Mouse (Mus musculus) midbrain, embryonic 13.5 days (tissue): ENCODE results near the gene Gprasp1. TPM values are rescaled to one million over a fixed set of nuclear protein-coding genes. Genes with fewer than 3 reads are reported as not detected.
"Not testable (repeated sequence)": the region's sequence is repeated elsewhere in the genome, so short reads cannot be mapped to it uniquely, and the experiment has no call there.

Experiments used
- ATAC-seq: fragments of 200-750 bp; cut with Nextera tagmentation; 2 replicates; pipeline ENCODE4 v1.8.0; 2017; ENCODE audit warnings: mild to moderate bottlenecking, moderate TSS enrichment, moderate library complexity
- H3K27ac ChIP-seq: fragments of 300-500 bp; sonication (generic); 2 replicates; pipeline ENCODE4 v1.5.1; 2015; ENCODE audit warnings: inconsistent platforms, mild to moderate bottlenecking, moderate library complexity
- H3K27me3 ChIP-seq: fragments of 300-500 bp; sonication (generic); 2 replicates; pipeline ENCODE4 v1.6.1; 2015; ENCODE audit warnings: mild to moderate bottlenecking, inconsistent platforms
- H3K36me3 ChIP-seq: fragments of 300-500 bp; sonication (generic); 2 replicates; pipeline ENCODE4 v1.6.1; 2015; ENCODE audit warnings: mild to moderate bottlenecking, inconsistent platforms
- H3K4me1 ChIP-seq: fragments of 300-500 bp; sonication (generic); replicated peaks from 2 replicates; pipeline ENCODE4 v1.6.1; 2015; ENCODE audit warnings: inconsistent platforms
- H3K4me2 ChIP-seq: fragments of 300-500 bp; sonication (generic); replicated peaks from 2 replicates; pipeline ENCODE4 v1.6.1; 2015; ENCODE audit warnings: moderate library complexity, mild to moderate bottlenecking, inconsistent platforms
- H3K4me3 ChIP-seq: fragments of 300-500 bp; sonication (generic); replicated peaks from 2 replicates; pipeline ENCODE4 v1.5.1; 2015; ENCODE audit warnings: mild to moderate bottlenecking, inconsistent platforms
- H3K9ac ChIP-seq: fragments of 300-500 bp; sonication (generic); replicated peaks from 2 replicates; pipeline ENCODE4 v1.6.1; 2015; ENCODE audit warnings: mild to moderate bottlenecking, inconsistent platforms
- H3K9me3 ChIP-seq: fragments of 300-500 bp; sonication (generic); 2 replicates; pipeline ENCODE4 v1.6.1; 2016; ENCODE audit warnings: mild to moderate bottlenecking, inconsistent platforms
- WGBS: fragments of 180-500 bp; shearing (Covaris S2); methylation state at CpG from one replicate; pipeline ENCODE4 v1.1.7; 2015; 5-methylcytosine and 5-hydroxymethylcytosine counted together
- polyA plus RNA-seq: library from polyadenylated mRNA; unstranded; fragments of >200 nt; fragmentation: Nextera tagmentation; extraction: Ambion mirVana; gene quantifications from 2 replicates; pipeline ENCODE4 v1.2.1, GENCODE M21; 2015

The Gprasp1 gene
- polyA plus RNA-seq, 1 experiment from 2014 or later = 163 TPM

GRCm38 (mm10) chrX:135768043-135768548, 25.6 kb downstream of the Gprasp1 start:
- ATAC-seq = no peak
- H3K4me1 ChIP-seq = no peaks in the 10 kb centered on the region

DNA sequence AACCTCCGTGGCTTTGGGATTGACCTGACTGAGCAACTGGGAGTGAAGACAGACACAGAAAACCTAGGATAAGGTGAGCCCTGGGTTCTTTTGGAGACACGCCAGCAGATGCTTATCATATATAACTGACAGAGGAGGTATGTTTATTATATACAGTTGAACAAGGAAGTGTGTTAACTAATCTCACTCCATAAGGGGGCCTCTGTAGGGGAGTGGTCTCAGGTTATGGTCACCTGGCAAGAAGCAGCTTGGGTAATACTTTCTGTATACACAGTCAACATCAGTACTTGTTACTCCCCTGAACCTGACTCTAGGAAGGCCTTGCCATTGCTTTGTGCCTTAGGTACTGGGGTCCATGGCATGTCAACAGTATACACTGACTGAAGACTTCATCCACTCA, 26.0 kb downstream of the Gprasp1 start:
- Histone ChIP-seq H3K4me1 (no peaks in the 10 kb centered on the region), H3K9ac (no peak overlapping the region), H3K27me3 (no peaks in the 10 kb centered on the region), H3K27ac (no peak overlapping the region), H3K4me2 (no peak overlapping the region), H3K9me3 (no peaks in the 10 kb centered on the region), H3K36me3 (no peaks in the 10 kb centered on the region), H3K4me3 (no peak overlapping the region)
- WGBS = 85% methylated on average over 2 of the region's 2 CpGs
- no peak for ATAC-seq

More at GRCm38 (mm10) chrX:135768043-135768548, 25.6 kb downstream of the Gprasp1 start:
- H3K4me2 ChIP-seq = no peak overlapping the region
- H3K9me3 ChIP-seq = no peaks in the 10 kb centered on the region
- H3K36me3 ChIP-seq = no peaks in the 10 kb centered on the region
- no peak overlapping the region for H3K9ac ChIP-seq
- no peak overlapping the region for H3K27ac ChIP-seq
- H3K4me3 ChIP-seq = no peak overlapping the region
- WGBS = 92% methylated on average over 3 of the region's 3 CpGs
- no peaks in the 10 kb centered on the region for H3K27me3 ChIP-seq

GRCm38 (mm10) chrX:135791536-135791935, 49.0 kb downstream of the Gprasp1 start:
- Histone ChIP-seq H3K4me2 (no peak overlapping the region), H3K9ac (no peak overlapping the region), H3K36me3 (no peaks in the 10 kb centered on the region), H3K4me1 (no peaks in the 10 kb centered on the region), H3K27ac (no peak overlapping the region), H3K4me3 (no peak overlapping the region), H3K27me3 (no peaks in the 10 kb centered on the region), H3K9me3 (no peaks in the 10 kb centered on the region)
- ATAC-seq = no peak

DNA sequence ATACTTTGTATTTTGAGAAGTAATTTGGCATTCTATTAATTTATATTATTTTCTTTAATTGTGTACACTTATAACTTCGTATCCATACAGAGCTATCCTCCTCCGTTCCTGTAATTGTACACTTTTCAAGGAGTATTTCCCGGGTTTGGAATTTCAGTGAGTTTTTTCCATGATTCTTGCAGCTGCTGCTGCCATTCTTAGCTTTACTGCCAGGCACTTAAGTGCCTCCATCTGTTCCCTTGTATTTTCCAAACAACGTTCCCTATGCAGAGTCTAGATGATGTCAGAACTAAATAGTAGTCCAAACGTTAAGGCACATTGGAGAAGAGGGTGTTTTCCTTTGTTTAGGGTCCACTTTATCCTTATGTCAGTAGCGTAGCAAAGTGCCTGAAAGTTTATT, 49.8 kb downstream of the Gprasp1 start:
- no peak overlapping the region for H3K27ac ChIP-seq
- no peak for ATAC-seq
- WGBS = 75% methylated on average over 6 of the region's 6 CpGs

DNA sequence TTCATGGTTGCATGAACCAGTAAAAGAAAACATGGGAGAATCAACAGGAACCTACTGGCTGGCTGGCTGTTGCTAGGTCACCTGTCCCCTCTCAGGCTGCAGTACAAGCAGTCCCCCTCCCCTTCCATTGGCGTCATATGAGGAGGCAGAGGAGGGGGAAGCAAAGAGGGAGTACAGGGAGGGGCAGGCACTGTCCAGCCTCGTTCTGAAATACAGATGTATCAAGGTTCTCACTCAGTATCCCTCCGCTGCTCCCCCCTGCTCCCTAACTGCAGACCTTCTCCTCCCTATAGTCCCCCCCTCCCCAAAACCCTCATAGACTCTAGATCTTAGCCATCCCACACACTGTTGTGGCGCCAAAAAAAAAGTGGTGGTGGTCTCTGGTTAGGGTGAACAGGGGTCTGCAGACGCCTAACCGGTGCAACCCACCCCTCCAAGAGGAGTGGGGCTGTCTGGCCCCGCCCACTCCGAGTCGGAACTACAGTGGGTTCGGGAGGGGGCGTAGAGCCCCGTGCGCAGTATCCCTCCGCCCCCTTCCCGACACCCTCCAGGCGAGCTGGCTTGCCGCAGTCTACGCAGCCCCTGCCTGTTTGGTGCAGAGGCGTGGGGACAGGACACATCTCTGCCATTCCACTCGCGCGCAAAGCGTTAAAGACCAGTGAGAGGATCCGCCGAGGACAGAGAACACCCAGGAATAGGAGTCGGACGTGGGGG, 53.2 kb downstream of the Gprasp1 start:
- WGBS = 22% methylated on average over 26 of the region's 27 CpGs
- Histone ChIP-seq H3K4me3 (peak overlapping the region; percentile 64), H3K27ac (peak overlapping the region; percentile 80), H3K36me3 (peaks cover 21% of the 10 kb centered on the region), H3K9ac (peak overlapping the region; percentile 84), H3K4me2 (peak overlapping the region; percentile 59)
- not testable (repeated sequence) for H3K27me3 ChIP-seq, H3K9me3 ChIP-seq, H3K4me1 ChIP-seq
- ATAC-seq = peak; percentile 94

More for the DNA sequence above, 49.8 kb downstream of the Gprasp1 start:
- Histone ChIP-seq H3K4me1 (no peaks in the 10 kb centered on the region), H3K4me2 (no peak overlapping the region), H3K27me3 (no peaks in the 10 kb centered on the region), H3K36me3 (no peaks in the 10 kb centered on the region), H3K9me3 (no peaks in the 10 kb centered on the region), H3K4me3 (no peak overlapping the region), H3K9ac (no peak overlapping the region)

- not testable (repeated sequence) for H3K4me1 ChIP-seq, H3K27me3 ChIP-seq, H3K9me3 ChIP-seq
- peak overlapping the region; percentile 84 for H3K9ac ChIP-seq
- H3K27ac ChIP-seq = peak overlapping the region; percentile 80
- WGBS = 20% methylated on average over 26 of the region's 26 CpGs
- peak; percentile 78 for ATAC-seq
- peak overlapping the region; percentile 59 for H3K4me2 ChIP-seq
- H3K4me3 ChIP-seq = peak overlapping the region; percentile 64
- H3K36me3 ChIP-seq = peaks cover 27% of the 10 kb centered on the region
Measured at GRCm38 (mm10) chrX:135796305-135797211, 54.0 kb downstream of the Gprasp1 start.

GRCm38 (mm10) chrX:135797212-135797644, 54.7 kb downstream of the Gprasp1 start, which contains the start of gene Bhlhb9:
Bhlhb9 (plus strand) TSS chrX:135797594.
- Histone ChIP-seq H3K27ac (peak within 1 kb of the TSS; percentile 80), H3K4me3 (peak within 1 kb of the TSS; percentile 64), H3K36me3 (peaks cover 34% of the 10 kb centered on the region), H3K4me2 (peak within 1 kb of the TSS; percentile 59), H3K9ac (peak within 1 kb of the TSS; percentile 84)
- WGBS = 32% methylated on average over 5 of the region's 5 CpGs
- not testable (repeated sequence) for H3K4me1 ChIP-seq, H3K9me3 ChIP-seq, H3K27me3 ChIP-seq
- ATAC-seq = peak; percentile 5; the same call in 1 of the 2 replicates

- Histone ChIP-seq H3K4me2 (no peak overlapping the region), H3K36me3 (peaks cover 33% of the 10 kb centered on the region), H3K4me3 (no peak overlapping the region), H3K27me3 (no peaks in the 10 kb centered on the region), H3K9ac (no peak overlapping the region), H3K27ac (no peak overlapping the region), H3K4me1 (no peaks in the 10 kb centered on the region), H3K9me3 (no peaks in the 10 kb centered on the region)
- ATAC-seq = no peak
- WGBS = 87% methylated on average over 3 of the region's 3 CpGs
Measured at GRCm38 (mm10) chrX:135804149-135804548, 61.6 kb downstream of the Gprasp1 start.

GRCm38 (mm10) chrX:135805780-135806179, 63.2 kb downstream of the Gprasp1 start:
- Histone ChIP-seq H3K27me3 (no peaks in the 10 kb centered on the region), H3K4me1 (no peaks in the 10 kb centered on the region), H3K27ac (no peak overlapping the region), H3K4me2 (no peak overlapping the region), H3K36me3 (peaks cover 17% of the 10 kb centered on the region), H3K9me3 (no peaks in the 10 kb centered on the region), H3K9ac (no peak overlapping the region), H3K4me3 (no peak overlapping the region)
- 0 out of 2 replicates have a peak, but pooled peaks have one; percentile 14 for ATAC-seq
- 22% methylated on average over 1 of the region's 1 CpGs for whole genome bisulfite sequencing

DNA sequence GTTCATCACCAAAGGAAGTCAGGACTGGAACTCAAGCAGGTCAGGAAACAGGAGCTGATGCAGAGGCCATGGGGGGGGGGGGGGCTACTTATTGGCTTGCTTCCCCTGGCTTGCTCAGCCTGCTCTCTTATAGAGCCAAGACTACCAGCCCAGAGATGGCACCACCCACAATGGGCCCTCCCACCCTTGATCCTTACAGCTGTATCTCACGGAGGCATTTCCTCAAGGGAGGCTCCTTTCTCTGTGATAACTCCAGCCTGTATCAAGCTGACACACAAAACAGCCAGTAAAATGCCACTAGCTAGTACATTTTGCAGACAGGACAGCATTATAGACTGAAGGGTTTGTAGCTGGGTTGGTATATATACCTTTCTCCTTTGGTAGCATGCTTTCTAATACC, 93.4 kb downstream of the Gprasp1 start:
- H3K4me2 ChIP-seq, H3K27ac ChIP-seq, H3K9me3 ChIP-seq, H3K4me3 ChIP-seq, H3K9ac ChIP-seq, H3K27me3 ChIP-seq, H3K36me3 ChIP-seq, ATAC-seq, H3K4me1 ChIP-seq: not testable (repeated sequence)
- WGBS = 35% methylated on average over 1 of the region's 1 CpGs

DNA sequence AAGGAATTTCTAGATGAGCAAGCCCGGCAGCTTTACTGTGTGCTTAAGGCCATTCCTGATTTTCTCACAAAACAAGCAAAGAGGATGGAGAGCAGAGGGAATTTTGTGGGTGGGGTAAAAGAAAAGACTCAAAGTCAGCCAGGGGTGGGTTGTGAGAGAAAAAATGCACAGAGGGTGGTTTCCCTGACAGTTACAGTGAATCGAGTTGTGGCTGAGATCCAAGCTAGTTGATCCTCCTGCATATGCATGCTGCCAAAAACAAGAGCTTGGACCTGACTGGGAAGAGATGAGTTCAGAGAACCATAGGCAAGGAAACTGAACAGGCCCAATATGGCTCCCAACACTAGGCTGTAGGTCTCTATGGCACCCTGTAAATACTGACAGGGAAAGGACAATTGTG, 95.4 kb downstream of the Gprasp1 start:
- Histone ChIP-seq H3K4me3 (no peak overlapping the region), H3K27me3 (no peaks in the 10 kb centered on the region), H3K4me2 (peak overlapping the region; percentile 73; the same call in 1 of the 2 replicates), H3K9ac (no peak overlapping the region), H3K4me1 (no peaks in the 10 kb centered on the region), H3K27ac (0 out of 2 replicates have a peak overlapping the region, but pooled peaks have one; percentile 65), H3K36me3 (peaks cover 10% of the 10 kb centered on the region), H3K9me3 (no peaks in the 10 kb centered on the region)
- ATAC-seq = no peak
- WGBS = 71% methylated on average over 2 of the region's 2 CpGs
